Mouse (Mus musculus): ENCODE measurements around the gene Mecom.

The Mecom gene

GRCm38 (mm10) chr3:29957365-29958236, 590.2 kb downstream of the Mecom start:
- no peak for DNase-seq (ENCODE audit: low spot score)

DNA sequence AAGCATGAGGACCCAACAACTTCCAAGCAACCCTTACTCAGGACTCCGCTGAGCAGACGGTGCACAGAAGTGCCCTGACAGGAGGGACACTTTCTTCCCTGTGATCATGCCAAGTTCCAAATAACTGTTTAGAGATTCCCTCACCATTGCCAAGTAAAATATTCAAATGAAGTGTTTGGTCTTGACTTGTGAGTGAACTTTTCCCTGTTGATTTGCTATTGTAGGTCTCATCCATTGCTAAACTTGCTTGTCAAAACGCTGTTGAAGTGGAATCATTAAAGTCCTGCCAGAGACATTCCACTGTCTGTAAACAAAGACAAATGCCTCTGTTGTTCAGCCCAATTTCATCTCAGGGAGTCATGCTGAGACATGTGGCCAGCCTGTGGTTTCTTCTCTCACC, 594.5 kb downstream of the Mecom start:
- DNase-seq (ENCODE audit: low spot score), result no peak

DNA sequence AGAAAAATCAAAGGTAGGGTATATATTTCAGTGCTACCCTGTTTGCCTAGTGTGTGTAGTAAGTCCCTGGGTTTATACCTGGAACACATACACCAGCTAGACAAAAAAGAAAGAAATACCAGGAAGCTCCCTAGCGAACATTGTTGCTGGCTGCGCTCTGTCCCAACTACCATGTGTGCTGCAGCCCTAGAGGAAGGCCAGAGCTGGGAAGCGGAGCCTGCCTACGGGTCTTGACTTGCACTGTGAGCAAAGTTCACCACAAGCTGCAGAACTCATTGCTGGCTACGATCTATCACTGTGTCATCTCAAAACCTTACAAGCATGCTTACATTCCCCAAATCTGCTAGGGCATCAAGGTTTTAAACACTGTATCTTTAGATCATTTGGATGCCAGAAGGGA, 597.0 kb downstream of the Mecom start:
- no peak for DNase-seq (ENCODE audit: low spot score)

GRCm38 (mm10) chr3:29903596-29904308, 644.1 kb downstream of the Mecom start:
- no peak for DNase-seq (ENCODE audit: low spot score)

Data from testis, postnatal 10 days (tissue).